Mouse (Mus musculus) ovary, postnatal 14 days (tissue): ENCODE measurements around the gene Zfp335.

ENCODE experiments used
- DNase-seq: peaks from one replicate; pipeline ENCODE4 v3.0.0; 2022; ENCODE audit warnings: low spot score

Zfp335 gene

GRCm38 (mm10) chr2:164911086-164912048, at the start of gene Zfp335:
Gene Zfp335 (minus strand): TSS chr2:164911757.
- DNase-seq, result peak; percentile 90

GRCm38 (mm10) chr2:164960716-164961441, 49.3 kb upstream of the Zfp335 start, which contains the start of gene Slc12a5:
Gene Slc12a5 (plus strand): TSS chr2:164960802.
- DNase-seq, result peak; percentile 37

- no peak for DNase-seq
These were observed 46.2 kb upstream of the Zfp335 start for GRCm38 (mm10) chr2:164957548-164958315.

GRCm38 (mm10) chr2:164956195-164956594, 44.6 kb upstream of the Zfp335 start:
- no peak for DNase-seq

- no peak for DNase-seq
These were observed 44.2 kb upstream of the Zfp335 start for GRCm38 (mm10) chr2:164955725-164956124.

GRCm38 (mm10) chr2:164953224-164953623, 41.7 kb upstream of the Zfp335 start:
- peak; percentile 75 for DNase-seq

- DNase-seq, result no peak
These were observed 40.9 kb upstream of the Zfp335 start for GRCm38 (mm10) chr2:164952448-164952847.

GRCm38 (mm10) chr2:164951745-164952144, 40.2 kb upstream of the Zfp335 start:
- DNase-seq, result no peak

- no peak for DNase-seq
These were observed 38.9 kb upstream of the Zfp335 start for GRCm38 (mm10) chr2:164950501-164950900.

- no peak for DNase-seq
These were observed 37.4 kb upstream of the Zfp335 start for GRCm38 (mm10) chr2:164948962-164949361.

GRCm38 (mm10) chr2:164947930-164948329, 36.4 kb upstream of the Zfp335 start:
- no peak for DNase-seq

- no peak for DNase-seq
These were observed 35.9 kb upstream of the Zfp335 start for GRCm38 (mm10) chr2:164947506-164947905.

- DNase-seq, result no peak
These were observed 31.2 kb upstream of the Zfp335 start for GRCm38 (mm10) chr2:164942692-164943290.

GRCm38 (mm10) chr2:164940140-164940830, 28.7 kb upstream of the Zfp335 start, which contains the start of gene Mmp9:
Gene Mmp9 (plus strand): TSS chr2:164940780.
- no peak for DNase-seq

GRCm38 (mm10) chr2:164939106-164939505, 27.5 kb upstream of the Zfp335 start:
- DNase-seq, result no peak

GRCm38 (mm10) chr2:164938146-164939091, 26.9 kb upstream of the Zfp335 start:
- no peak for DNase-seq

- DNase-seq, result no peak
These were observed 24.4 kb upstream of the Zfp335 start for GRCm38 (mm10) chr2:164935991-164936390.

GRCm38 (mm10) chr2:164933534-164933933, 22.0 kb upstream of the Zfp335 start:
- DNase-seq, result no peak

- no peak for DNase-seq
These were observed 19.4 kb upstream of the Zfp335 start for GRCm38 (mm10) chr2:164930706-164931581.
